Mouse (Mus musculus): ENCODE results near the gene Osbpl10.

GRCm38 (mm10) chr9:115134736-115135135 lies 156.4 kb downstream of the Osbpl10 start:
- TF ChIP-seq POLR2AphosphoS2 (IDR thresholded peaks at IDR 0.05; ENCODE audit: low read depth, low read length) (no peak), CTCF (conservative IDR thresholded peaks at IDR 0.05 in 1 of 2, IDR thresholded peaks at IDR 0.05 in 1 of 2; ENCODE audit: low read depth in 2 of 2, low read length in 2 of 2) (no peak), EP300 (IDR thresholded peaks at IDR 0.05; ENCODE audit: low read length) (0 out of 2 replicates have a peak, but pooled peaks have one; percentile 14), ZNF384 (IDR thresholded peaks at IDR 0.05; ENCODE audit: low read depth, low read length) (no peak), RCOR1 (conservative IDR thresholded peaks at IDR 0.05; ENCODE audit: low read depth, low read length) (no peak), ELF1 (IDR thresholded peaks at IDR 0.05; ENCODE audit: low read depth, low read length) (no peak)

Measured in CH12.LX (cell line).